Mouse (Mus musculus) hindbrain, embryonic 13.5 days (tissue): ENCODE measurements around the gene Agap2. TPM values are rescaled to one million over a fixed set of nuclear protein-coding genes. Genes with fewer than 3 reads are reported as not detected.

Experiments
- ATAC-seq: fragments of 200-750 bp; cut with Nextera tagmentation; 2 replicates; pipeline ENCODE4 v1.8.0; 2017; ENCODE audit warnings: moderate TSS enrichment; ENCODE audit not compliant: low FRiP score
- H3K27ac ChIP-seq: fragments of 300-500 bp; sonication (generic); 2 replicates; pipeline ENCODE4 v1.5.1; 2015; ENCODE audit warnings: inconsistent platforms, mild to moderate bottlenecking, moderate library complexity
- H3K27me3 ChIP-seq: fragments of 300-500 bp; sonication (generic); 2 replicates; pipeline ENCODE4 v1.6.1; 2015; ENCODE audit warnings: mild to moderate bottlenecking, inconsistent platforms
- H3K36me3 ChIP-seq: fragments of 300-500 bp; sonication (generic); 2 replicates; pipeline ENCODE4 v1.6.1; 2015; ENCODE audit warnings: mild to moderate bottlenecking, inconsistent platforms
- H3K4me1 ChIP-seq: fragments of 300-500 bp; sonication (generic); replicated peaks from 2 replicates; pipeline ENCODE4 v1.6.1; 2015; ENCODE audit warnings: inconsistent platforms
- H3K4me2 ChIP-seq: fragments of 300-500 bp; sonication (generic); 2 replicates; pipeline ENCODE4 v1.6.1; 2015; ENCODE audit warnings: inconsistent platforms, mild to moderate bottlenecking, moderate library complexity
- H3K4me3 ChIP-seq: fragments of 300-500 bp; sonication (generic); 2 replicates; pipeline ENCODE4 v1.5.1; 2015; ENCODE audit warnings: mild to moderate bottlenecking, inconsistent platforms
- H3K9ac ChIP-seq: fragments of 300-500 bp; sonication (generic); 2 replicates; pipeline ENCODE4 v1.6.1; 2015; ENCODE audit warnings: mild to moderate bottlenecking, inconsistent platforms
- H3K9me3 ChIP-seq: fragments of 300-500 bp; sonication (generic); 2 replicates; pipeline ENCODE4 v1.6.1; 2016; ENCODE audit warnings: inconsistent platforms
- WGBS: fragments of 180-500 bp; shearing (Covaris S2); methylation state at CpG from one replicate; pipeline ENCODE4 v1.1.7; 2015; 5-methylcytosine and 5-hydroxymethylcytosine counted together
- polyA plus RNA-seq: library from polyadenylated mRNA; unstranded; fragments of >200 nt; fragmentation: Nextera tagmentation; extraction: Ambion mirVana; gene quantifications from 2 replicates; pipeline ENCODE4 v1.2.1, GENCODE M21; 2015

The Agap2 gene
- polyA plus RNA-seq, 1 experiment from 2014 or later: 3.1 TPM

- no peak overlapping the region for H3K9ac ChIP-seq
- no peak for ATAC-seq
- H3K4me2 ChIP-seq: no peak overlapping the region
- H3K4me1 ChIP-seq: peaks cover 3% of the 10 kb centered on the region
- WGBS: 94% methylated on average over 15 of the region's 15 CpGs
- H3K27me3 ChIP-seq: no peaks in the 10 kb centered on the region
- no peak overlapping the region for H3K27ac ChIP-seq
- H3K36me3 ChIP-seq: peaks cover 75% of the 10 kb centered on the region
- no peaks in the 10 kb centered on the region for H3K9me3 ChIP-seq
- no peak overlapping the region for H3K4me3 ChIP-seq
Observed at GRCm38 (mm10) chr10:127099868-127100267, 24.8 kb downstream of the Agap2 start.

GRCm38 (mm10) chr10:127100414-127100813, 25.3 kb downstream of the Agap2 start:
- no peak overlapping the region for H3K4me3 ChIP-seq
- ATAC-seq: no peak
- no peak overlapping the region for H3K4me2 ChIP-seq
- 94% methylated on average over 8 of the region's 8 CpGs for WGBS
- H3K27me3 ChIP-seq: no peaks in the 10 kb centered on the region
- no peaks in the 10 kb centered on the region for H3K4me1 ChIP-seq
- no peaks in the 10 kb centered on the region for H3K9me3 ChIP-seq
- H3K27ac ChIP-seq: no peak overlapping the region
- peaks cover 75% of the 10 kb centered on the region for H3K36me3 ChIP-seq
- no peak overlapping the region for H3K9ac ChIP-seq

GRCm38 (mm10) chr10:127101151-127101550, 26.1 kb downstream of the Agap2 start:
- Histone ChIP-seq H3K27me3 (no peaks in the 10 kb centered on the region), H3K9me3 (no peaks in the 10 kb centered on the region), H3K4me2 (no peak overlapping the region), H3K4me1 (no peaks in the 10 kb centered on the region), H3K9ac (no peak overlapping the region), H3K27ac (no peak overlapping the region), H3K4me3 (no peak overlapping the region), H3K36me3 (peaks cover 72% of the 10 kb centered on the region)
- ATAC-seq: no peak
- 90% methylated on average over 6 of the region's 6 CpGs for WGBS

GRCm38 (mm10) chr10:127103631-127104030, 28.5 kb downstream of the Agap2 start:
- Histone ChIP-seq H3K27ac (no peak overlapping the region), H3K4me2 (no peak overlapping the region), H3K9ac (no peak overlapping the region), H3K9me3 (no peaks in the 10 kb centered on the region), H3K4me3 (no peak overlapping the region), H3K27me3 (no peaks in the 10 kb centered on the region), H3K4me1 (no peaks in the 10 kb centered on the region), H3K36me3 (peaks cover 64% of the 10 kb centered on the region)
- ATAC-seq: no peak
- 92% methylated on average over 7 of the region's 7 CpGs for WGBS

GRCm38 (mm10) chr10:127107563-127108261, 32.6 kb downstream of the Agap2 start:
- Histone ChIP-seq H3K36me3 (peaks cover 59% of the 10 kb centered on the region), H3K27me3 (no peaks in the 10 kb centered on the region), H3K9ac (no peak overlapping the region), H3K4me2 (no peak overlapping the region), H3K9me3 (no peaks in the 10 kb centered on the region), H3K27ac (no peak overlapping the region), H3K4me1 (no peaks in the 10 kb centered on the region), H3K4me3 (no peak overlapping the region)
- ATAC-seq: no peak
- 91% methylated on average over 16 of the region's 16 CpGs for WGBS

GRCm38 (mm10) chr10:127108262-127108583, 33.1 kb downstream of the Agap2 start:
- Histone ChIP-seq H3K4me3 (no peak overlapping the region), H3K4me1 (no peaks in the 10 kb centered on the region), H3K9ac (no peak overlapping the region), H3K4me2 (no peak overlapping the region), H3K27me3 (no peaks in the 10 kb centered on the region), H3K9me3 (no peaks in the 10 kb centered on the region), H3K36me3 (peaks cover 62% of the 10 kb centered on the region), H3K27ac (no peak overlapping the region)
- no peak for ATAC-seq
- 89% methylated on average over 3 of the region's 3 CpGs for WGBS

- 91% methylated on average over 15 of the region's 15 CpGs for WGBS
- Histone ChIP-seq H3K9ac (no peak overlapping the region), H3K4me3 (no peak overlapping the region), H3K36me3 (peaks cover 64% of the 10 kb centered on the region), H3K4me1 (no peaks in the 10 kb centered on the region), H3K27me3 (no peaks in the 10 kb centered on the region), H3K9me3 (no peaks in the 10 kb centered on the region), H3K27ac (no peak overlapping the region), H3K4me2 (no peak overlapping the region)
- no peak for ATAC-seq
Observed at GRCm38 (mm10) chr10:127111001-127111887, 36.2 kb downstream of the Agap2 start.

- ATAC-seq: no peak
- Histone ChIP-seq H3K4me1 (peaks cover 3% of the 10 kb centered on the region; the same call in 1 of the 2 replicates), H3K4me3 (no peak overlapping the region), H3K27ac (no peak overlapping the region), H3K9me3 (no peaks in the 10 kb centered on the region), H3K36me3 (peaks cover 79% of the 10 kb centered on the region), H3K4me2 (no peak overlapping the region), H3K9ac (no peak overlapping the region), H3K27me3 (no peaks in the 10 kb centered on the region)
- 90% methylated on average over 11 of the region's 11 CpGs for WGBS
Observed at GRCm38 (mm10) chr10:127114408-127114807, 39.3 kb downstream of the Agap2 start.

GRCm38 (mm10) chr10:127115068-127115467, 40.0 kb downstream of the Agap2 start:
- H3K36me3 ChIP-seq: peaks cover 81% of the 10 kb centered on the region
- no peak overlapping the region for H3K27ac ChIP-seq
- 86% methylated on average over 2 of the region's 2 CpGs for WGBS
- H3K4me1 ChIP-seq: peaks cover 9% of the 10 kb centered on the region
- no peak overlapping the region for H3K4me3 ChIP-seq
- no peak for ATAC-seq
- no peaks in the 10 kb centered on the region for H3K9me3 ChIP-seq
- H3K9ac ChIP-seq: no peak overlapping the region
- no peaks in the 10 kb centered on the region for H3K27me3 ChIP-seq
- no peak overlapping the region for H3K4me2 ChIP-seq

GRCm38 (mm10) chr10:127118470-127118869, 43.4 kb downstream of the Agap2 start:
- no peak for ATAC-seq
- Histone ChIP-seq H3K36me3 (peaks cover 57% of the 10 kb centered on the region), H3K27ac (no peak overlapping the region), H3K4me2 (no peak overlapping the region), H3K27me3 (no peaks in the 10 kb centered on the region), H3K4me3 (no peak overlapping the region), H3K4me1 (peaks cover 33% of the 10 kb centered on the region), H3K9ac (no peak overlapping the region), H3K9me3 (no peaks in the 10 kb centered on the region)
- WGBS: 93% methylated on average over 11 of the region's 11 CpGs

GRCm38 (mm10) chr10:127119229-127119628, 44.1 kb downstream of the Agap2 start:
- Histone ChIP-seq H3K4me3 (no peak overlapping the region), H3K27me3 (no peaks in the 10 kb centered on the region), H3K27ac (no peak overlapping the region), H3K9me3 (no peaks in the 10 kb centered on the region), H3K36me3 (peaks cover 50% of the 10 kb centered on the region), H3K4me1 (peaks cover 33% of the 10 kb centered on the region), H3K4me2 (peak overlapping the region; percentile 93; the same call in 1 of the 2 replicates), H3K9ac (0 out of 2 replicates have a peak overlapping the region, but pooled peaks have one; percentile 6)
- no peak for ATAC-seq
- WGBS: 94% methylated on average over 10 of the region's 10 CpGs

- WGBS: 3% methylated on average over 34 of the region's 34 CpGs
- ATAC-seq: peak; percentile 64
Observed at GRCm38 (mm10) chr10:127120301-127121065, 45.4 kb downstream of the Agap2 start.

More at GRCm38 (mm10) chr10:127120301-127121065, 45.4 kb downstream of the Agap2 start:
- peaks cover 33% of the 10 kb centered on the region for H3K4me1 ChIP-seq
- no peaks in the 10 kb centered on the region for H3K9me3 ChIP-seq
- peak overlapping the region; percentile 93 for H3K4me2 ChIP-seq
- H3K27me3 ChIP-seq: no peaks in the 10 kb centered on the region
- peak overlapping the region; percentile 88 for H3K4me3 ChIP-seq
- peaks cover 42% of the 10 kb centered on the region for H3K36me3 ChIP-seq
- peak overlapping the region; percentile 90 for H3K9ac ChIP-seq
- peak overlapping the region; percentile 69 for H3K27ac ChIP-seq
